Mouse (Mus musculus): ENCODE results near the gene Hoxd11.
A peak's percentile ranks its signal among the peaks of the same experiment; 100 is the strongest.

The Hoxd11 gene

GRCm38 (mm10) chr2:74678891-74679595, at the start of gene Hoxd11:
TSS of gene Hoxd11 (plus strand) at chr2:74679557.
- no peak for DNase-seq

DNA sequence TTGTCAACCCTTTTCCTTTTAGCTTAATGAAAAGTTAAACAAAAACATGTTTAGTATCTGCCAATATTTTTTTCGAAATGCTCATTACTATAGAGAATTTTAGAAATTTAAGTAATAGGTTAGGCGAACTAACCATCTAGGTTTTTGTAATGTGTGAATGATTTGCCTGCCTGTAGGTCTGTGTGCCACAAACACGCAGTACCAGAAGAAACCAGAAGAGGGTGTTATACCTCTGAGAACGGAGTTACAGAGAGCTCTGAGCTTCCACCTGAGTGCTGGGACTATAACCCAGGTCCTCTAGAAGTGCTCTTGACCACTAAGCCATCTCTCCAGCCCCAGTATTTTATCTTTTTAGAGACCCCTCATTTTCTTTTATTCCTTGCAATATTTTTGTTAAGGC, 43.9 kb upstream of the Hoxd11 start:
- DNase-seq, result no peak

DNA sequence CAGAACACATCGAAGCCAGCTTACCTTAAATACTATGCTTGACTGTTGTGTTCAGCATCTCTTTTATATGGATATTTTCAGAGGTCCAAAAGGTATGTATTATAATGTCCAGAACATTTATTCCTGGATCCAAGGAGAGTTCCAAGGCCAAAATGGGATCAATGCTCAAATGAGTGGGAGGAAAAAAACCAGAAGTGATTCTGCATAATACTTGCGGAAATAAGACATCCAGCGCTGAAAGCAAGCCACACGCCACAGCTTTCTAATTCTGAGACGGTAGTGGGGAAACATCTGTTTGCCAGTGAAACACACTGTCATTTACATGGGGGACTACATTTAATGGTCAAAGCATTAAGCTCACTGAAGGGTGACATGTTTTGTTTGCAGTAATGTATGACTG, 36.9 kb upstream of the Hoxd11 start:
- no peak for DNase-seq

DNA sequence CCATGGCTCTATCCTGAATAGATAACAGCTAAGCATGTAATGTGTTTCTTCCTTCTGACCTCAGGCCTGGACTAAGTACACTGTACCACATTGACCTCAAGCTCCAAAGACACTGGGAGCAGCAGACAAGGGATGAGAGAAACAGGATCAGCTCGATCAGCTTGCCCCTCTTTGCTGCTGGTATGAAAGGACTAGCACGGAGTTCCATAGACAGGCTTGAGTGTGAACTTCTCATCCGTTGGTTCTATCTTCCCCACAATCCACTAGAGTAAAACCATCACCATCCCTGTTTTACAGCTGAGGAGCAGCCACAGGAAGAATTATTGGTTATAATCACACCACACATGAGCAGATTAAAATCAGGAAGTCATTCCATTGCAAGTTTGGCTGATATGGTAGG, 33.7 kb upstream of the Hoxd11 start:
- DNase-seq, result no peak

DNA sequence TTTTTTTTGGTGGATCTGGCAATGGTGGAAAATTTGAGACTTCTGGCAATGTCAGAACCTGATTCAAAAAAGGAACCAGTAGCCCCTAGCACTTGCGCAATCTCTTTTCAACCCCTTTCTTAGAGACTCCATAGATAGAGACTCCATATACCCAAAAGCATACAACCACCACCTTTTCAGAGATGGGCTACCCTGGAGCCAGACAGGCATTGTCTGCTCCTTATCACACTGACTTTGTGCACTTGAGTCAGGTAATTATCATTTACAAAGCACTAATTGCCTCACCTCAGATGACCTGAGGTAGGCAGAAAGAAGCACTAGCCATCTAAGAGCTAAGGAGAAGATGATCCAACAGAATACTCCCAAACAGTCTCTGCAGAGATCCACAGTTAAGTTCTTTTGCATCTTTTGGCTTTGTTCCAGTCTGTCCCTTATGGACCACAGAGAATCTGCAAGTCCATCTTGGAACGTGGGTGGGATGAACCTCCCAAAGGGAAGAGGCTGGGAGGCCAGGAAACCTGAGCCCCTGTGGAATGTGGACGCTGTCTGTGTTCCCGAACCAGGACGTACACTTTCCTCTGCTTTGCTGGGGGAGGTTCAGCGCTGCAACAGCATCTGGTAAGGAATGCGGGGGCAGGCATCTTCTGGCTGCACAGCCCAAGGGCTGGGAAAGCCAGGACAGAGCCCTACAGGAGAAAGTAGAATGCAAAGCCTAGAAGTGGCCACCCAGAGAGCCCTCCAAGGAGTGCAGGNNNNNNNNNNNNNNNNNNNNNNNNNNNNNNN, 32.1 kb upstream of the Hoxd11 start:
- DNase-seq, result no peak

GRCm38 (mm10) chr2:74652996-74653340, 26.4 kb upstream of the Hoxd11 start:
- no peak for DNase-seq

- no peak for DNase-seq
Measured at GRCm38 (mm10) chr2:74653781-74654535, 25.4 kb upstream of the Hoxd11 start.

- no peak for DNase-seq
Measured at GRCm38 (mm10) chr2:74654743-74655419, 24.5 kb upstream of the Hoxd11 start.

DNA sequence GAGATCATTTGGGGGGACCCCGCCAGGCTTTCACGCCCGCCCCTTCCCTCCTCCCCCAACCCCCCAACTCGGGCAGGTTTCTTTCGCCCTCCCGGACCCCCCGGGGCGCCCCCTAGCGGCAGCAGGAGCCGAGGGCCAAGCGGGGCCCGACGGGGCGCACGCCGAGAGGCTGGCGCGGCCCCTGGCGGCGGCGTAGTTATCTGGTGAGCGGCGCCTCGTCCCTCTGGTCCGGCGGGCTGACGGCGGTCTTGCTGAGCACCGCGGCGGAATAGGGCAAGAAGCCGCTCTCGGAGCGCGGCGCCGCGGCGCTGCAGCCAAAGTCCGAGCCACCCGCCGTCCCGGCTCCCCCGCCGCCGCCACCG, 24.0 kb upstream of the Hoxd11 start:
- DNase-seq, result no peak

DNA sequence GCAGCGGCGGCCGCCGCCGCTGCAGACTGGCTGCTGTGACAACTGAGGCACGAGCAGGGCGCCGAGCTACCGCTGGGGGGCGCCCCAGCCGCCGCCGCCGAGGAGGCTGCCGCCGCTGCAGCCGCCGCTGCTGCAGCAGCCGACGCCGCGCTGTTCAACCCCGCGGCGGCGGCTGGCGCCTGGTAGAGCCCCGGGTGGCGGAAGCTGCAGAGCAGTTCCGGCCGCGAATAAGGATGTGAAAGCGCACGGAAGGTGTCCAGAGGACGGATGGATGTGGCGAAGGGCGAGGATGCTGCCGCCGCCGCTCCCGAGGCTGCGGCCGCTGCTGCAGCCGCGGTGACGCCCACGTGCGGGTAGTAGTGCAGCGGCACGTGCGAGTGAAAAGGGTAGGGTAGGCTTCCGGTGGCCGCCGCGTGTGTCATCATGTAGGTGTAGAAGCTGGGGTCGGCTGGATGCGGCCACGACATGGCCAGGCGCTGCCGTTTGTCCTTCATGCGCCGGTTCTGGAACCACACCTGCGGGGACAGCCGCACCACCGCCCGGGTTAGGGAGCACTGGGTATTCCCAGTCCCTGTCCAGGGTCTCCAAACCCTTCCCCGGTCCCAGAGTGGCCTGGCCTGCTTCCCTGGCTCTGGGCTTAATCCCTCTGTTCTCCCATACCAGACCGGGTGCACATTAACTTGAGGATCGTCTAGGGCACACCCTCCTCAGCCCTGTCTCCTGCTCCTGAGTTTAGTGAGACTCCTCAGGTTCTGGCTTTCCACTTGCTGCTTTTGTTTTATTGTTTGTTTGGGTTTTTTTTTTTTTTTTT, 23.3 kb upstream of the Hoxd11 start:
- DNase-seq, result no peak

DNA sequence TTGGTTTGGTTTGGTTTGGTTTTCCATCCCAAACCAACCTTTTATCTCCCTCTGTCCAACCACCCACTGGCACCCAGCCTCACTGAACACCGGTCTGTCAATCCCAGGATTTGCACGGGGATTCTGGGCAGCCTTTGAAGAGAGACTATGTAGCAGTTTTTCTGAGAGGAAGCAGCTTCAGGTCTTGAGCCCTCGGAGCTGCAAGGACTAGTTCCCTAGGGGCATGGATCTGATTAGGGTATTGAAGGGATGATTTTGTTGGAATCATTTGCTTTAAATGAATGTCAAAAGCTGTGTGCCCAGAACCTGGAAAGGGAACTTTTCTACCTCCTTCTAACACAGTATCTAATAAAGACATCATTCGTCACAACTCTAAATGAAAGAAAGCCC, 22.7 kb upstream of the Hoxd11 start:
- no peak for DNase-seq

- DNase-seq, result no peak
Measured at GRCm38 (mm10) chr2:74657251-74658023, 21.9 kb upstream of the Hoxd11 start.

DNA sequence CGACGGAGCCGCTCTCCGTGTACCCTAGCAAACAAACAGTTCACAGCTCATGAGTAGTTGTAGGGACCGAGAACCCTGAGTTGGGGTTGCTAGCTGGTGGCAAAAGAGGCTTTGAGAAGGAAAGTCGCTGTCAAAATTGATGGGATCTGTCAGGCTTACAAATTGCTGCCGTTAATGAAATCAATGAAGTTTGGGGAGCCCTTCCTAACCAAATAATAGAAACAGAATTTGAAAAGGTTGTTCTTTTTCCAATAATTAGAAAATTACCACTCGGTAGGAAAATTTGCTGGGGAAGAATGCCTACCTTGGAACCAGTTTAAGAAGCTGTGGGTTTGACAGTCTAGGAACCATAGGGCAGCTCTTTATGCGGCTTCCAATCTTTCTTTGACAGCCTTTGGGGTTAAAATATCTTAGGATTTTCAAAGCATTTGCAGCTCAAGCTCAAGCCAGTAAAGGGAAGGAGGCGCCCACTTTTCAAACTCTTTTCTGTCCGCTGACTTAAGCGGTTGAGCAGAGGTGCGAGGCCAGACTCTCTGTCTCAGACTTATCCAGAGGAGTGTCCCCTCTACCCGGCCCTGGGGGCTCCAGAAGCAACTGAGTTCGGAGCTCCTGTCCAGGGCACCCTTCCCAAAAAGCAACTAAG, 21.2 kb upstream of the Hoxd11 start:
- DNase-seq, result no peak

GRCm38 (mm10) chr2:74658667-74659371, 20.5 kb upstream of the Hoxd11 start:
- DNase-seq, result no peak

DNA sequence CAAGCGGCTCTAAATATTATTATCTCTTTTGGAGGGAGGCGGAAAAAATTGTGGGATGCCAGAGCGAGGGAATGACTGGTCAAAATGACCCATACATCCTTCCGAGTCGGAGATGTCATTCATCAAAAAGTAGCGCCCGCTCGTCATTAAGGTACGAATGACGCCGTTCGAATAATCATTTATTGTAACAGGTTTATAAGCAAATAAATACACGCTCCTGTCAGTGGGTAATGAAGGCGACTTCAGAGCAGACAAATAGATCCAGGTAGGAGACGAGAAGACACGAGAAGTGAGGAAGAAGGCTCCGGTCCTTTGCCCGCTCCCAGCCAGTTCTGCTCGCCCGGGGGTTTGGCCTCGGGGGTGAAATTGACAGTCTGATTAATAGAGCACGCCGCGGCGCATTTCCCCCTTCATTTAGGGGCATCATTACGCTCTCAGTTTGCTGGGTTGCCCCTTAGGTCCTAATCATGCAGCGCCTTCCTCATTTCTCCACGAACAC, 19.8 kb upstream of the Hoxd11 start, which contains the start of gene Evx2:
Gene Evx2 (minus strand): TSS at position 51 of the 499 bp plus-strand sequence.
- no peak for DNase-seq

- no peak for DNase-seq
Measured at GRCm38 (mm10) chr2:74660421-74661375, 18.7 kb upstream of the Hoxd11 start.

DNA sequence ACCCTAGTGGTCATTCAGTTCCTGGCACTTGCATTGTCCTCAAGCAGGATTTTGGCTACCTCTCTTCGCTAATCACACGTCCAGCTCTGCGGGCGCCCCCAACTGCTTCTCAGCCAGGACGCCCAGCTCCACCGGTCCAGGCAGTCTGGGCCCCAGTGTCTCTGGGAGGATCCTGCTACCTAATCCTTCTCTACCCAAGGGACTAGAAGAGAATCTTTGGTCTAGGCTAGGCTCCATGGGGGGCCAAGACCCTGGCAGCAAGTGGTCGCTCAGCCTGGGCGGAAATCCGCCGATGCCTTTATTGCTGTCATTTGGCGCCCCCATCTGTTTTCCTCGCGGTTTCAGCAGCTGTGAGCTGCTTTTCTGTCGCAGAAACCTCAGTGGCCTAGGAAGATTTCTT, 17.7 kb upstream of the Hoxd11 start:
- DNase-seq, result no peak

- peak in 1 of 2 experiments; percentile 44 for DNase-seq
Measured at GRCm38 (mm10) chr2:74663291-74663925, 15.9 kb upstream of the Hoxd11 start.

Measured in cerebellum, postnatal 36 days (tissue).